Mouse (Mus musculus): ENCODE data around the gene Fgf13.

GRCm38 (mm10) chrX:59243176-59243575 is 324.7 kb downstream of the Fgf13 start:
- TF ChIP-seq CEBPB (IDR thresholded peaks at IDR 0.05; ENCODE audit: low read depth), result no peak
- TF ChIP-seq CTCF (IDR thresholded peaks at IDR 0.05; ENCODE audit: control insufficient read depth, insufficient read depth, insufficient read length), result no peak
- no peak for TF ChIP-seq USF1 (IDR thresholded peaks at IDR 0.05; ENCODE audit: low read depth)
- no peak for TF ChIP-seq MAX (IDR thresholded peaks at IDR 0.05)

Data from C2C12 (cell line).